Mouse (Mus musculus): ENCODE results near the gene Cldn16.

GRCm38 (mm10) chr16:26526669-26527068, 63.7 kb downstream of the Cldn16 start, which contains the start of gene Tmem207:
- no peak for TF ChIP-seq POLR2A (IDR thresholded peaks at IDR 0.05; ENCODE audit: extremely low read depth, insufficient read depth, low read length)
- TF ChIP-seq CTCF (IDR thresholded peaks at IDR 0.05; ENCODE audit: low read depth, low read length) = no peak

Measured in liver, adult 2 months (tissue).